Mouse (Mus musculus): ENCODE results near the gene Vmn1r104. TPM values are rescaled to one million over a fixed set of nuclear protein-coding genes. Genes with fewer than 3 reads are reported as not detected.
"Not testable (repeated sequence)": the region's sequence is repeated elsewhere in the genome, so short reads cannot be mapped to it uniquely, and the experiment has no call there.

Gene Vmn1r104
- polyA plus RNA-seq (2016; fragmentation: Nextera tagmentation; extraction: Ambion mirVana), result not detected in 2 replicates

- not testable (repeated sequence) for H3K9ac ChIP-seq (replicated peaks); H3K27ac ChIP-seq (replicated peaks); H3K4me1 ChIP-seq; H3K36me3 ChIP-seq; H3K4me2 ChIP-seq (replicated peaks); H3K27me3 ChIP-seq; ATAC-seq (ENCODE audit: low FRiP score, low read depth); H3K4me3 ChIP-seq; H3K9me3 ChIP-seq
- no CpG with 5 or more reads among the region's 3 CpGs for WGBS
Observed at GRCm38 (mm10) chr7:20533537-20533936, at the start of gene Vmn1r104. Gene Vmn1r104, plus strand, starts transcription at chr7:20533837.

- H3K4me2 ChIP-seq (replicated peaks); H3K4me1 ChIP-seq; H3K36me3 ChIP-seq; H3K9ac ChIP-seq (replicated peaks); ATAC-seq (ENCODE audit: low FRiP score, low read depth); H3K4me3 ChIP-seq; H3K27ac ChIP-seq (replicated peaks); H3K27me3 ChIP-seq; H3K9me3 ChIP-seq: not testable (repeated sequence)
- no CpG with 5 or more reads among the region's 3 CpGs for WGBS
Observed at GRCm38 (mm10) chr7:20510434-20510833, 23.2 kb upstream of the Vmn1r104 start, which contains the start of gene Vmn1r103. Gene Vmn1r103, minus strand, starts transcription at chr7:20510534.

DNA sequence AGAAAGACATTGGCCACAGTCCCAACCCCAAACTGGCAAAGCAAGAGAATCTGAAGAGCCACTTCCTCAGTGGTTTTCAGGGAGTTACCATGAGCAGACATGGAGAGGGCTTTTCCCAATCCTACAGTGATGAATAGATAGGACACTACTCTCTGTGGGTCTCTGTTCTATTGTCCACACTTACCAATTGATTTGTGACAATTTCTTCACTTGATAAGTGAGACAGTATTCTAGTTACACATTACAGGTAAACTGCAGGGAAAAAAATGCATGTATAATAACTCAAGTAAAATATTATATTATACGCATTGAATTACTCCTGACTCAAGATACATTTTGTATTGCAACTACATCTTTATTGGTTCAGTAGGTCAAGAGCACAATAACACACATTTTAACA, 12.0 kb downstream of the Vmn1r104 start, which contains the start of gene Gm5726:
TSS of gene Gm5726 (minus strand) at position 101 of the 400 bp plus-strand sequence.
- H3K9ac ChIP-seq (replicated peaks); H3K4me3 ChIP-seq; H3K27ac ChIP-seq (replicated peaks); H3K4me2 ChIP-seq (replicated peaks); ATAC-seq (ENCODE audit: low FRiP score, low read depth); H3K27me3 ChIP-seq; H3K36me3 ChIP-seq; H3K4me1 ChIP-seq; H3K9me3 ChIP-seq: not testable (repeated sequence)
- WGBS, result no CpG with 5 or more reads among the region's 1 CpGs

DNA sequence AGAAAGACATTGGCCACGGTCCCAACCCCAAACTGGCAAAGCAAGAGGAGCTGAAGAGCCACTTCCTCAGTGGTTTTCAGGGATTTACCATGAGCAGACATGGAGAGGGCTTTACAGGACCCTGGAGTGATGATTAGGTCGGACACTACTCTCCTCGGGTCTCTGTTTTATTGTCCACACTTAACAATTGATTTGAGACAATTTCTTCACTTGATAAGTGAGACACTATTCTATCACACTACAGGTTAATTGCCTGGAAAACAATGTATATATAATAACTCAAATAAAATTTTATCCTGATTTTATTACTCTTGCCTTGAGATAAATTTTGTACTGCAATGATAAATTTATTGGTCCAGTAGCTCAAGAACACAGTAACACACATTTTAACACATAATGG, 42.5 kb downstream of the Vmn1r104 start, which contains the start of gene Gm4141:
TSS of gene Gm4141 (minus strand) at position 101 of the 400 bp plus-strand sequence.
- not testable (repeated sequence) for H3K27me3 ChIP-seq; H3K4me1 ChIP-seq; H3K4me2 ChIP-seq (replicated peaks); H3K9me3 ChIP-seq; H3K27ac ChIP-seq (replicated peaks); H3K4me3 ChIP-seq; H3K9ac ChIP-seq (replicated peaks); H3K36me3 ChIP-seq; ATAC-seq (ENCODE audit: low FRiP score, low read depth)
- no CpG with 5 or more reads among the region's 3 CpGs for WGBS

Other genes starting within 250 kb of the Vmn1r104 start
- gene Gm4133, start 199.8 kb upstream of the Vmn1r104 start, polyA plus RNA-seq (2016; fragmentation: Nextera tagmentation; extraction: Ambion mirVana), result not detected in 2 replicates
- not detected in 2 replicates for gene Gm5728, start 158.4 kb upstream of the Vmn1r104 start, polyA plus RNA-seq (2016; fragmentation: Nextera tagmentation; extraction: Ambion mirVana)
- not detected in 2 replicates for gene Vmn1r100, start 115.9 kb upstream of the Vmn1r104 start, polyA plus RNA-seq (2016; fragmentation: Nextera tagmentation; extraction: Ambion mirVana)
- not detected in 2 replicates for gene Vmn1r101, start 91.2 kb upstream of the Vmn1r104 start, polyA plus RNA-seq (2016; fragmentation: Nextera tagmentation; extraction: Ambion mirVana)
- gene Gm10670, start 58.9 kb upstream of the Vmn1r104 start, polyA plus RNA-seq (2016; fragmentation: Nextera tagmentation; extraction: Ambion mirVana), result not detected in 2 replicates
- not detected in 2 replicates for gene Vmn1r103, start 23.3 kb upstream of the Vmn1r104 start, polyA plus RNA-seq (2016; fragmentation: Nextera tagmentation; extraction: Ambion mirVana)
- gene Gm5726, start 11.9 kb downstream of the Vmn1r104 start, polyA plus RNA-seq (2016; fragmentation: Nextera tagmentation; extraction: Ambion mirVana), result not detected in 2 replicates
- gene Gm4141, start 42.4 kb downstream of the Vmn1r104 start, polyA plus RNA-seq (2016; fragmentation: Nextera tagmentation; extraction: Ambion mirVana), result not detected in 2 replicates
- gene Gm4513, start 65.2 kb downstream of the Vmn1r104 start, polyA plus RNA-seq (2016; fragmentation: Nextera tagmentation; extraction: Ambion mirVana), result not detected in 2 replicates
- gene Vmn1r107, start 135.1 kb downstream of the Vmn1r104 start, polyA plus RNA-seq (2016; fragmentation: Nextera tagmentation; extraction: Ambion mirVana), result not detected in 2 replicates
- not detected in 2 replicates for gene Vmn1r111, start 169.4 kb downstream of the Vmn1r104 start, polyA plus RNA-seq (2016; fragmentation: Nextera tagmentation; extraction: Ambion mirVana)
- gene Gm10668, start 196.8 kb downstream of the Vmn1r104 start, polyA plus RNA-seq (2016; fragmentation: Nextera tagmentation; extraction: Ambion mirVana), result not detected in 2 replicates
- gene Vmn1r112, start 237.3 kb downstream of the Vmn1r104 start, polyA plus RNA-seq (2016; fragmentation: Nextera tagmentation; extraction: Ambion mirVana), result not detected in 2 replicates

Measured in midbrain, embryonic 12.5 days (tissue).